In the genomic region with DNA sequence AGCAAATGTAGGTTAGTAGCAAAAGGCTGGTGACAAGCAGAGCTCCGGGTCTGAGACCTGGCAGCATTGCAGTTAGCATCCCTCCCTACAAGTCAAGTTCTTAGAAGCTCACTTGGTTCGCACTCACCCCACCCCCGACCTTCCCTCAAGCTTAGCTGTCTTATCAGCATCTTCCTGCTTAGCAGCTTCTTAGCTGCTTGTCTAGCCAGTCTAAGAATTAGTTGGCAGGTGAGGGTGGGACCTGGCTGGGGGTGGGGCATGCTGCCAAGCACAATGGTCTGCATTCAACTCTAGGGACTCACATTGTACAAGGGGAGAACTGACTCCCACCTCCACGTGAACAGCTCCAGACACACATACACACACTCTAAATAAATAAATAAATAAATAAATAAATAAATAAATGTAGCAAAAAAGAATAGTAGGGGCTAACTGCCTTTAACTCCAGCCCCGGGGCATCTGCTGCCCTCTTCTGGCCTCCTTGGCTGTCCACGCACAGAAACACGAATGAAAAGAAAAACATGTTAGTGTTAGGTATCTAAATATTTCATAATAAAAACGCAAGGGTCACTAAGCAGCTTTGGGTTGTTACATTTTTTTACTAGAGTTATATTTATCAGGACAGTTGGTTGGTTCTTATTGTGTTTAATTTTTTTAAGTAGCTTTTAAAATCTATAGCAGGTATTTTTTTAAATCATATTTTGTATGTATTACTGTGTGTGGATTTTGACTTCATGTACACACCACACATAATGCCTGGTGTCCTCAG, we compare ENCODE assay signal across 9 mouse cellular contexts. TPM values are rescaled to one million over a fixed set of nuclear protein-coding genes. Genes with fewer than 3 reads are reported as not detected.
DNase-seq lines count a peak whose midpoint lies in the region; ATAC-seq lines count a peak whose summit lies in the region.
"Had no signal": no experiment of that assay in that cellular context is flagged by ENCODE, and none has a peak within 500 bp of the region (broad histone marks: within the 10 kb centered on the region; RNA-seq: fewer than 3 reads in every experiment).

No protein-coding gene starts in this region.

- H3K4me2 ChIP-seq in hindbrain, embryonic 12.5 days (replicated peaks), result no peak overlapping the region
- H3K4me2 ChIP-seq in hindbrain, embryonic 16.5 days (ENCODE audit: low read length), result no peak overlapping the region
- H3K4me2 ChIP-seq in intestine, embryonic 15.5 days (replicated peaks), result no peak overlapping the region
- H3K4me2 ChIP-seq in heart, embryonic 11.5 days, result no peak overlapping the region

- H3K36me3 ChIP-seq in hindbrain, embryonic 12.5 days, result peaks cover 17% of the 10 kb centered on the region
- H3K36me3 ChIP-seq in hindbrain, embryonic 16.5 days (ENCODE audit: control insufficient read depth, insufficient read depth, low read length), result peaks cover under 1% of the 10 kb centered on the region; the same call in 1 of the 2 replicates
- 0 out of 2 replicates have a peak, but pooled peaks cover 2% of the 10 kb centered on the region for H3K36me3 ChIP-seq in intestine, embryonic 15.5 days
- H3K36me3 ChIP-seq in heart, embryonic 11.5 days (ENCODE audit: control insufficient read depth, insufficient read depth, low read length), result peaks cover 1% of the 10 kb centered on the region; the same call in 1 of the 2 replicates

- H3K9ac ChIP-seq in hindbrain, embryonic 12.5 days, result peak overlapping the region; percentile 15; the same call in 1 of the 2 replicates
- H3K9ac ChIP-seq in hindbrain, embryonic 16.5 days (ENCODE audit: low read depth, low read length), result no peak overlapping the region
- H3K9ac ChIP-seq in intestine, embryonic 15.5 days, result no peak overlapping the region
- no peak overlapping the region for H3K9ac ChIP-seq in heart, embryonic 11.5 days (ENCODE audit: low read depth, low read length)

- no peak overlapping the region for H3K27ac ChIP-seq in hindbrain, embryonic 12.5 days
- no peak overlapping the region for H3K27ac ChIP-seq in hindbrain, embryonic 16.5 days (ENCODE audit: low read depth, low read length)
- H3K27ac ChIP-seq in intestine, embryonic 15.5 days, result no peak overlapping the region
- no peak overlapping the region for H3K27ac ChIP-seq in heart, embryonic 11.5 days (ENCODE audit: low read depth, low read length)

- no peak for ATAC-seq in hindbrain, embryonic 12.5 days (ENCODE audit: low FRiP score)
- no peak for ATAC-seq in hindbrain, embryonic 16.5 days
- 0 out of 2 replicates have a peak, but pooled peaks have one; percentile 34 for ATAC-seq in intestine, embryonic 15.5 days
- ATAC-seq in heart, embryonic 11.5 days (replicated peaks; ENCODE audit: insufficient number of reproducible peaks, low FRiP score, low TSS enrichment), result no peak

- peak; percentile 18 to 38 for DNase-seq in spleen, postnatal 10 days (ENCODE audit: low spot score in 2 of 2)
- DNase-seq in spleen, adult 12 weeks (ENCODE audit: low spot score), result no peak
- DNase-seq in thymus, postnatal 14 days, result peak; percentile 33
- no peak for DNase-seq in embryo, embryonic 10.5 days (ENCODE audit: low spot score)

- H3K4me1 ChIP-seq in hindbrain, embryonic 12.5 days, result peaks cover 24% of the 10 kb centered on the region
- peaks cover 17% of the 10 kb centered on the region for H3K4me1 ChIP-seq in hindbrain, embryonic 16.5 days (ENCODE audit: control insufficient read depth, insufficient read depth, low read depth, low read length)
- peaks cover 3% of the 10 kb centered on the region; the same call in 1 of the 2 replicates for H3K4me1 ChIP-seq in intestine, embryonic 15.5 days (replicated peaks)
- H3K4me1 ChIP-seq in heart, embryonic 11.5 days (ENCODE audit: control insufficient read depth, insufficient read depth, low read length), result peaks cover 5% of the 10 kb centered on the region; the same call in 1 of the 2 replicates

- H3K9me3 ChIP-seq in hindbrain, embryonic 12.5 days (replicated peaks), result no peaks in the 10 kb centered on the region
- no peaks in the 10 kb centered on the region for H3K9me3 ChIP-seq in hindbrain, embryonic 16.5 days (ENCODE audit: control insufficient read depth, low read length)
- H3K9me3 ChIP-seq in intestine, embryonic 15.5 days, result no peaks in the 10 kb centered on the region
- H3K9me3 ChIP-seq in heart, embryonic 11.5 days (replicated peaks; ENCODE audit: control insufficient read depth, low read length), result no peaks in the 10 kb centered on the region

- no peak overlapping the region for H3K4me3 ChIP-seq in hindbrain, embryonic 12.5 days
- no peak overlapping the region for H3K4me3 ChIP-seq in hindbrain, embryonic 16.5 days (ENCODE audit: low read length)
- H3K4me3 ChIP-seq in intestine, embryonic 15.5 days (replicated peaks), result no peak overlapping the region
- H3K4me3 ChIP-seq in heart, embryonic 11.5 days (ENCODE audit: low read depth, low read length), result no peak overlapping the region
- H3K4me3 ChIP-seq: erythroblast, embryonic 14.5 days had no signal

- H3K27me3 ChIP-seq in hindbrain, embryonic 12.5 days, result no peaks in the 10 kb centered on the region
- H3K27me3 ChIP-seq in hindbrain, embryonic 16.5 days (replicated peaks; ENCODE audit: control insufficient read depth, insufficient read depth, low read length), result no peaks in the 10 kb centered on the region
- H3K27me3 ChIP-seq in intestine, embryonic 15.5 days (replicated peaks), result no peaks in the 10 kb centered on the region
- no peaks in the 10 kb centered on the region for H3K27me3 ChIP-seq in heart, embryonic 11.5 days (ENCODE audit: control insufficient read depth, insufficient read depth, low read length)

- WGBS in hindbrain, embryonic 12.5 days, result 56% methylated on average over 8 of the region's 8 CpGs
- WGBS in hindbrain, embryonic 16.5 days, result 55% methylated on average over 8 of the region's 8 CpGs
- WGBS in intestine, embryonic 15.5 days, result 41% methylated on average over 8 of the region's 8 CpGs
- 42% methylated on average over 8 of the region's 8 CpGs for WGBS in heart, embryonic 11.5 days (ENCODE audit: insufficient replicate concordance)

RNA-seq across cellular contexts. Expression of gene Synrg, which starts 3.4 kb away (rescaled TPM):
- 29.2 and 31.1 TPM in 2 replicates for polyA plus RNA-seq in hindbrain, embryonic 12.5 days (2016; fragmentation: Nextera tagmentation; extraction: Ambion mirVana)
- 18.8 and 21.4 TPM in 2 replicates for polyA plus RNA-seq in hindbrain, embryonic 16.5 days (2015; fragmentation: Nextera tagmentation; extraction: Ambion mirVana)
- 9.8 and 10.8 TPM in 2 replicates for polyA plus RNA-seq in intestine, embryonic 15.5 days (2015; fragmentation: Nextera tagmentation; extraction: Ambion mirVana)
- polyA plus RNA-seq in heart, embryonic 11.5 days (2014; fragmentation: Nextera tagmentation; extraction: Ambion mirVana), result 7.1 and 8.2 TPM in 2 replicates

RNA-seq across cellular contexts. Expression of gene Ddx52, which starts 25.8 kb away (rescaled TPM):
- polyA plus RNA-seq in hindbrain, embryonic 12.5 days (2016; fragmentation: Nextera tagmentation; extraction: Ambion mirVana), result 33.8 and 34.0 TPM in 2 replicates
- polyA plus RNA-seq in hindbrain, embryonic 16.5 days (2015; fragmentation: Nextera tagmentation; extraction: Ambion mirVana), result 19.4 and 20.7 TPM in 2 replicates
- 28.4 and 31.2 TPM in 2 replicates for polyA plus RNA-seq in intestine, embryonic 15.5 days (2015; fragmentation: Nextera tagmentation; extraction: Ambion mirVana)
- polyA plus RNA-seq in heart, embryonic 11.5 days (2014; fragmentation: Nextera tagmentation; extraction: Ambion mirVana), result 26.2 and 27.4 TPM in 2 replicates

Comparison
In these comparisons a context has a peak if more than half of its experiments do, and no peak if none do; other contexts are left out.
1. DNase-seq: peak in spleen, postnatal 10 days (2 of 2) and thymus, postnatal 14 days (single experiment); none in spleen, adult 12 weeks (single experiment) and embryo, embryonic 10.5 days (single experiment).